Mouse (Mus musculus): ENCODE measurements at regions not wholly inside any gene's neighbourhood (a gene's known extent, or its start where the extent isn't known, plus 50 kb on each side); places are given as distances from the start of the nearest gene placed in this dataset.

GRCm38 (mm10) chr3:58228189-58228588 lies 186.3 kb upstream of the Tsc22d2 start:
- no peak for TF ChIP-seq CTCF (IDR thresholded peaks at IDR 0.05; ENCODE audit: low read depth, low read length)
- no peak for TF ChIP-seq POLR2A (IDR thresholded peaks at IDR 0.05; ENCODE audit: insufficient read depth, low read length)
- no peak for TF ChIP-seq EP300 (IDR thresholded peaks at IDR 0.05; ENCODE audit: insufficient read depth, low read depth, low read length)

Measured in ES-Bruce4 (cell line).